Mouse (Mus musculus) layer of hippocampus, postnatal 14 days (tissue): ENCODE results near the gene Pip5k1a. TPM values are rescaled to one million over a fixed set of nuclear protein-coding genes. Genes with fewer than 3 reads are reported as not detected.
A peak's percentile ranks its signal among the peaks of the same experiment; 100 is the strongest.
"Not testable (repeated sequence)": the region's sequence is repeated elsewhere in the genome, so short reads cannot be mapped to it uniquely, and the experiment has no call there.

Source experiments
- DNase-seq, 2 experiments: peaks; one replicate each; pipeline ENCODE4 v3.0.0; 2021 to 2022; ENCODE audit warnings: low spot score in 2 of 2, mixed read lengths in 1 of 2
- total RNA-seq, 2 experiments: library from RNA; stranded (reverse); gene quantifications; 2 replicates each; pipeline ENCODE4 v1.2.3; 2021

Gene Pip5k1a
- total RNA-seq, 2 experiments from 2014 or later = 46.3 to 51.5 TPM

- DNase-seq = no peak
Measured at GRCm38 (mm10) chr3:95043251-95043650, 63.5 kb downstream of the Pip5k1a start.

GRCm38 (mm10) chr3:95042838-95043229 is 63.9 kb downstream of the Pip5k1a start:
- DNase-seq = no peak

- peak; percentile 94 to 98 for DNase-seq
Measured at GRCm38 (mm10) chr3:95042166-95042837, 64.4 kb downstream of the Pip5k1a start, which contains the start of gene Psmd4. TSS of gene Psmd4 (minus strand) at chr3:95042614.

- DNase-seq = no peak
Measured at GRCm38 (mm10) chr3:95041625-95042024, 65.1 kb downstream of the Pip5k1a start.

GRCm38 (mm10) chr3:95029953-95030352 is 76.8 kb downstream of the Pip5k1a start:
- no peak for DNase-seq

GRCm38 (mm10) chr3:95029291-95029827 is 77.4 kb downstream of the Pip5k1a start:
- DNase-seq = not testable (repeated sequence)

- DNase-seq = no peak
Measured at GRCm38 (mm10) chr3:95028603-95029002, 78.1 kb downstream of the Pip5k1a start.

GRCm38 (mm10) chr3:95027701-95028100 is 79.0 kb downstream of the Pip5k1a start:
- DNase-seq = peak; percentile 70 to 85

- no peak for DNase-seq
Measured at GRCm38 (mm10) chr3:95027057-95027645, 79.6 kb downstream of the Pip5k1a start.

- no peak for DNase-seq
Measured at GRCm38 (mm10) chr3:95025202-95025601, 81.5 kb downstream of the Pip5k1a start.

- no peak for DNase-seq
Measured at GRCm38 (mm10) chr3:95024551-95024950, 82.2 kb downstream of the Pip5k1a start.

GRCm38 (mm10) chr3:95020956-95021355 is 85.8 kb downstream of the Pip5k1a start:
- not testable (repeated sequence) for DNase-seq

GRCm38 (mm10) chr3:95018741-95019140 is 88.0 kb downstream of the Pip5k1a start:
- DNase-seq = no peak

- no peak for DNase-seq
Measured at GRCm38 (mm10) chr3:95016532-95017056, 90.1 kb downstream of the Pip5k1a start.

GRCm38 (mm10) chr3:95015891-95016531 is 90.7 kb downstream of the Pip5k1a start:
- DNase-seq = peak; percentile 94 to 96

GRCm38 (mm10) chr3:95015337-95015872 is 91.3 kb downstream of the Pip5k1a start, which contains the start of gene Zfp687:
TSS of gene Zfp687 (minus strand) at chr3:95015448.
- DNase-seq = peak; percentile 100

- peak; percentile 43 to 54 for DNase-seq
Measured at GRCm38 (mm10) chr3:95014428-95015151, 92.1 kb downstream of the Pip5k1a start.

- no peak for DNase-seq
Measured at GRCm38 (mm10) chr3:95013699-95014427, 92.9 kb downstream of the Pip5k1a start.

GRCm38 (mm10) chr3:95012982-95013381 is 93.7 kb downstream of the Pip5k1a start:
- DNase-seq = no peak

- DNase-seq = no peak
Measured at GRCm38 (mm10) chr3:95010396-95010795, 96.3 kb downstream of the Pip5k1a start.
